Mouse (Mus musculus) CD4-positive helper T cell, adult 2 months (primary cell): ENCODE results near the gene Rhox2b.
"Not testable (repeated sequence)": the region's sequence is repeated elsewhere in the genome, so short reads cannot be mapped to it uniquely, and the experiment has no call there.

Source experiments
- DNase-seq: peaks from one replicate; pipeline ENCODE4 v3.0.0-alpha.2; 2012; ENCODE audit warnings: low read depth, missing footprints, low spot score

The Rhox2b gene

GRCm38 (mm10) chrX:37411767-37412166, at the start of gene Rhox2b:
TSS of gene Rhox2b (plus strand) at chrX:37412067.
- not testable (repeated sequence) for DNase-seq

DNA sequence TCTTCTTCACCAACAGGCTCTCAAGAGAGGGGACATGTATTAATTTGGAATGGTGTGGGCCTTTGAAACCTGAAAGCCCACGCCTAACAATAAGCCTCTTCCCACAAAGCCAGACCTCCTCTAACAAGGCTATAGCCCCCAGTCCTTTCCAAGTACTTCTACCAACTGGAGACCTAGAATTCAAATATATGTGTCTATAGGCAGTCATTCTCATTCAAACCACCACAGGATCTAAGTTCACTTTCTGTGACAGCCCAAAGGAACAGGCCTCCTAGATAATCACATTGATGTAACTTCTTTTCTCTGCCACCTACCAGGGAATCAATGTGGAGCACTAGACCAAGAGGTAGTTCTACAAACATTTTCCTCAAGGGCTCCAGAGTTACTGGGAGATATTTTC, 32.1 kb upstream of the Rhox2b start, which contains the start of gene Rhox3a2:
TSS of gene Rhox3a2 (plus strand) at position 301 of the 400 bp plus-strand sequence.
- DNase-seq = not testable (repeated sequence)

GRCm38 (mm10) chrX:37390548-37390947, 21.3 kb upstream of the Rhox2b start, which contains the start of gene Rhox4a2:
TSS of gene Rhox4a2 (plus strand) at chrX:37390848.
- DNase-seq = not testable (repeated sequence)

DNA sequence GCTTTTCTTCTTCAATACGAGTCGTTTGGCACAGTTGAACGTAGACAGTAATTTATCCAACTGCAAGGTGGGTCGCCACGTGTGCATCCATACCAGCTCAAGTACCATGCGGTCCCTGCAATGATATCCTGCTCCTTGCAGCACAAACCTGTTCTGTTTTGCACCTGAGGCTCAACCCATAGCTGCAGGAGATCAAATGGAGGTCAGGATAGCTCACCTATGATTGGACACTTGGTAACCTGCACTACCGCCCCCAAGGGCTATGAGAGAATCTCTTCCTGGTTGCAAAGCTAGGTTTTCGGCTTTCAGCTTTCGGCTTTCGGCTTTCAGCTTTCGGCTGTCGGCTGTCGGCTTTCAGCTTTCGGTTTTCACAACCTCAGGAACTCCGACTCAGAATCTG, 20.3 kb downstream of the Rhox2b start, which contains the start of gene Rhox4b:
TSS of gene Rhox4b (plus strand) at position 301 of the 400 bp plus-strand sequence.
- not testable (repeated sequence) for DNase-seq

- DNase-seq = not testable (repeated sequence)
Observed at GRCm38 (mm10) chrX:37453380-37453779, 41.5 kb downstream of the Rhox2b start, which contains the start of gene Rhox2c. TSS of gene Rhox2c (plus strand) at chrX:37453680.

GRCm38 (mm10) chrX:37458285-37458684, 46.4 kb downstream of the Rhox2b start, which contains the start of gene Rhox3c:
TSS of gene Rhox3c (plus strand) at chrX:37458585.
- not testable (repeated sequence) for DNase-seq
